Mouse (Mus musculus) liver, adult 2 months (tissue): Measurements from ENCODE around the gene Clpx.

Source experiments
- CTCF ChIP-seq: fragments of 200-500 bp; IDR thresholded peaks from 2 replicates; pipeline ENCODE4 v1.5.1; 2011; ENCODE audit warnings: low read depth, low read length, control low read depth
- POLR2A ChIP-seq: fragments of 200-500 bp; IDR thresholded peaks from 2 replicates; pipeline ENCODE4 v1.6.1; 2011; ENCODE audit warnings: low read length, control low read depth; ENCODE audit not compliant: insufficient read depth; ENCODE audit errors: extremely low read depth

DNA sequence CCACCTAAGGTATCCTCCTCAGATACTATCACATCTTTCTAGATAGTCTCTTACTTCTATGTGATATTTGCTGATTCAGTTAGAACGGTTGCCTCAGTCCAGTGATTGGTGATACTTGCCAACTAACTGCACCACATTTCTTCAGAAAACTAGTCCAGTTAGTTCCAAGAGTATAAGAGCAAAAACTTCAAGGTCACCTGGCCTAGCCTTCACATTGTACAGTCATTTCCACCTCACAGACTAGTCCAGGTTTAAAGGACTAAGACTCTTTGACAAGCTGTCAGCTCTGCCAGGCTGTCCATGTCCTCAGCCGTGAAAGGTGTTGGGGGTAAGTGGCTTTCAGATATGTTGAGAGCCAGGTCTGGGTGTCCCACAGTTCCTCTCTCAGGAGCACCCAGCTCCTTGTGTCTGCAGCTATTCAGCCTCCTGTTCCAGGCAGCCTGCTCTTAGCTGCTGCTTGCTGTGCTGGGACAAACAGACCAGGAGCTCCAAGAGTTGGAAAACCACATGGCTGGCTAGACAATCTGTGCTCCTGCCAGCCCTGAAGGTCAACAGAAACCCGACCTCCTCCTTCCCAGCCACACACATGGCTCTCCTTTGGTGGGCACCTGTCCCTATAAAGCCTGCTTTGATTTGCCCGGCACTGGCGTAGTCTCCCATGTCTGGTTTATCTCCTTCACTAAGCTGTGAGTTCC lies 80.6 kb downstream of the Clpx start:
- TF ChIP-seq CTCF (no peak), POLR2A (no peak)
